Mouse (Mus musculus): ENCODE results near the gene Ldlrad1. TPM values are rescaled to one million over a fixed set of nuclear protein-coding genes. Genes with fewer than 3 reads are reported as not detected.

The Ldlrad1 gene
- total RNA-seq, 2 experiments from 2014 or later, result not detected

GRCm38 (mm10) chr4:107252522-107252921, 43.5 kb downstream of the Ldlrad1 start:
- ATAC-seq (replicated peaks; ENCODE audit: low FRiP score, low TSS enrichment, poor library complexity, severe bottlenecking), result no peak

GRCm38 (mm10) chr4:107253125-107254091, 44.4 kb downstream of the Ldlrad1 start, which contains the start of the genes Lrrc42 and Hspb11:
Gene Lrrc42 (minus strand): TSS chr4:107253532.
Gene Hspb11 (plus strand): TSS chr4:107253593.
- peak; percentile 92 for ATAC-seq (replicated peaks; ENCODE audit: low FRiP score, low TSS enrichment, poor library complexity, severe bottlenecking)

- no peak for ATAC-seq (replicated peaks; ENCODE audit: low FRiP score, low TSS enrichment, poor library complexity, severe bottlenecking)
Observed at GRCm38 (mm10) chr4:107254414-107254813, 45.4 kb downstream of the Ldlrad1 start.

- ATAC-seq (replicated peaks; ENCODE audit: low FRiP score, low TSS enrichment, poor library complexity, severe bottlenecking), result peak; percentile 55
Observed at GRCm38 (mm10) chr4:107260001-107260400, 51.0 kb downstream of the Ldlrad1 start.

Other genes starting within 250 kb of the Ldlrad1 start
- gene Mrpl37, start 142.3 kb upstream of the Ldlrad1 start, total RNA-seq (2014; fragmentation: Nextera tagmentation), result 104 and 107 TPM in 2 replicates
- gene Mrpl37, start 142.3 kb upstream of the Ldlrad1 start, total RNA-seq (2017), result 61.0 and 78.5 TPM in 2 replicates
- 8.1 and 11.5 TPM in 2 replicates for gene Cyb5rl, start 142.2 kb upstream of the Ldlrad1 start, total RNA-seq (2014; fragmentation: Nextera tagmentation)
- gene Cyb5rl, start 142.2 kb upstream of the Ldlrad1 start, total RNA-seq (2017), result 6.6 and 12.8 TPM in 2 replicates
- gene Cdcp2, start 112.3 kb upstream of the Ldlrad1 start, total RNA-seq (2014; fragmentation: Nextera tagmentation), result not detected in 2 replicates
- gene Cdcp2, start 112.3 kb upstream of the Ldlrad1 start, total RNA-seq (2017), result not detected in 2 replicates
- 75.0 and 79.1 TPM in 2 replicates for gene Tmem59, start 30.8 kb upstream of the Ldlrad1 start, total RNA-seq (2014; fragmentation: Nextera tagmentation)
- 66.1 and 102 TPM in 2 replicates for gene Tmem59, start 30.8 kb upstream of the Ldlrad1 start, total RNA-seq (2017)
- gene Tceanc2, start 30.1 kb upstream of the Ldlrad1 start, total RNA-seq (2014; fragmentation: Nextera tagmentation), result 7.1 and 18.4 TPM in 2 replicates
- 20.2 and 23.5 TPM in 2 replicates for gene Tceanc2, start 30.1 kb upstream of the Ldlrad1 start, total RNA-seq (2017)
- gene Lrrc42, start 44.4 kb downstream of the Ldlrad1 start, total RNA-seq (2014; fragmentation: Nextera tagmentation), result 18.3 and 46.6 TPM in 2 replicates
- gene Lrrc42, start 44.4 kb downstream of the Ldlrad1 start, total RNA-seq (2017), result 15.0 and 16.7 TPM in 2 replicates
- 3.7 and 17.2 TPM in 2 replicates for gene Hspb11, start 44.4 kb downstream of the Ldlrad1 start, total RNA-seq (2014; fragmentation: Nextera tagmentation)
- gene Hspb11, start 44.4 kb downstream of the Ldlrad1 start, total RNA-seq (2017), result 11.2 and 12.7 TPM in 2 replicates
- not detected in 2 replicates for gene Dio1, start 98.0 kb downstream of the Ldlrad1 start, total RNA-seq (2014; fragmentation: Nextera tagmentation)
- gene Dio1, start 98.0 kb downstream of the Ldlrad1 start, total RNA-seq (2017), result not detected in 2 replicates
- 42.2 and 42.5 TPM in 2 replicates for gene Yipf1, start 105.2 kb downstream of the Ldlrad1 start, total RNA-seq (2014; fragmentation: Nextera tagmentation)
- 26.5 and 26.6 TPM in 2 replicates for gene Yipf1, start 105.2 kb downstream of the Ldlrad1 start, total RNA-seq (2017)
- 51.5 and 55.8 TPM in 2 replicates for gene Ndc1, start 158.6 kb downstream of the Ldlrad1 start, total RNA-seq (2014; fragmentation: Nextera tagmentation)
- 66.9 and 89.3 TPM in 2 replicates for gene Ndc1, start 158.6 kb downstream of the Ldlrad1 start, total RNA-seq (2017)
- gene Glis1, start 225.4 kb downstream of the Ldlrad1 start, total RNA-seq (2014; fragmentation: Nextera tagmentation), result 1.4 TPM in 1 of 2 replicates, not detected in the other
- not detected in 2 replicates for gene Glis1, start 225.4 kb downstream of the Ldlrad1 start, total RNA-seq (2017)